Mouse (Mus musculus): Measurements from ENCODE around the gene Pnpla1.

DNA sequence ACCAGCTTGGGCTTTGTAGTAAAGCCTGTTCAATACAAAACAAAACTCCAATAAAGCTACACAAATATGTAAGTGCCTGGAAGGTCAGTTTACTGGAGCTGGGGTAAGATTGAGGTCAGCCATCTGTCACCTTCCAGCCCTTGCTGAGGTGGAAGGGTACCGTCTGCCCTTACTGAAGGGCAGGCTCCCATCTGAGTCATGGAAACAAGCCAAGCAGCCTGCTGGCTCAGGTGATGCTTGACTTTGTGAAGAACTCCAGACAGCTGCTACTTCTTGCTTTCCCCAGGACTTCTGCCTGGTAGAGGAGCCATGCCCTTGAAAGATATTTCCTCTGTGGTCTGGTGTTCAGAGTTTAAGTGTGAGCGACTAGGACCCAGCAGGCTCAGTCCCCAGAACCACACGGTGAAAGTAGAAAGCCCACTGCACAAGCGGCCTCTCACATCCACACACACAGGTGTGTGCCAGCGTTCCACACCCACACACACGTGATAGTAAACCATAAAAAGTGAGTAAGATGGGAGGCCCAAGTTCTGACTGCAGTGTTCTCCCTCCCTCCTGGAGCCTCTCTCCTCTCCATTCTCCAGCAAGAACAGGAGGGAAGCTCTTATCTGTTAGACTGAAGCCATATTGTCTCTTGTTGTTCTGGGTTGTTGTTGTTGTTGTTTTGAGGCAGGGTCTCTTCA, 32.7 kb upstream of the Pnpla1 start:
- TF ChIP-seq CTCF (IDR thresholded peaks at IDR 0.05; ENCODE audit: extremely low read depth, insufficient read depth, low read length): no peak
- TF ChIP-seq POLR2A (IDR thresholded peaks at IDR 0.05; ENCODE audit: extremely low read depth, insufficient read depth, low read length): no peak

All from cortical plate, adult 2 months (tissue).